Mouse (Mus musculus): ENCODE measurements around the gene Xpc.
A peak's percentile ranks its signal among the peaks of the same experiment; 100 is the strongest.

GRCm38 (mm10) chr6:91440474-91441144 is 75.1 kb downstream of the Xpc start:
- no peak for TF ChIP-seq CTCF (IDR thresholded peaks at IDR 0.05; ENCODE audit: extremely low read depth, insufficient read depth, insufficient read length, insufficient replicate concordance)
- TF ChIP-seq POLR2A (IDR thresholded peaks at IDR 0.05; ENCODE audit: low read depth, low read length), result peak; percentile 84

All from spleen, adult 2 months (tissue).